Mouse (Mus musculus) lung, adult 2 months (tissue): ENCODE data around the gene Ucp2. TPM values are rescaled to one million over a fixed set of nuclear protein-coding genes. Genes with fewer than 3 reads are reported as not detected.

Experiments
- DNase-seq: peaks from one replicate; pipeline ENCODE4 v3.0.0; 2022
- H3K4me1 ChIP-seq: fragments of 200-500 bp; 2 replicates; pipeline ENCODE4 v1.6.1; 2011; ENCODE audit warnings: low read length; ENCODE audit not compliant: control insufficient read depth, insufficient read depth
- H3K4me3 ChIP-seq: fragments of 200-500 bp; replicated peaks from 2 replicates; pipeline ENCODE3; 2011; ENCODE audit warnings: low read depth, mild to moderate bottlenecking, control low read depth, low read length; ENCODE audit errors: extremely low read depth
- CTCF ChIP-seq: fragments of 200-500 bp; IDR thresholded peaks from 2 replicates; pipeline ENCODE4 v1.5.1; 2011; ENCODE audit warnings: mild to moderate bottlenecking, low read length, control low read depth; ENCODE audit not compliant: insufficient read depth
- POLR2A ChIP-seq: fragments of 200-500 bp; IDR thresholded peaks from 2 replicates; pipeline ENCODE4 v1.6.1; 2011; ENCODE audit warnings: low read depth, mild to moderate bottlenecking, control low read depth, low read length, borderline replicate concordance; ENCODE audit errors: extremely low read depth
- WGBS: fragments of 180-500 bp; shearing (Covaris S2); methylation state at CpG from one replicate; pipeline ENCODE4 v1.1.7; 2018; 5-methylcytosine and 5-hydroxymethylcytosine counted together
- polyA plus RNA-seq: library from polyadenylated mRNA; depleted of rRNA; stranded (reverse); fragments of >200 nt; gene quantifications from 2 replicates; pipeline ENCODE4 v1.2.3, GENCODE M21; 2012

The Ucp2 gene
- polyA plus RNA-seq, 1 experiment, result 467 TPM

DNA sequence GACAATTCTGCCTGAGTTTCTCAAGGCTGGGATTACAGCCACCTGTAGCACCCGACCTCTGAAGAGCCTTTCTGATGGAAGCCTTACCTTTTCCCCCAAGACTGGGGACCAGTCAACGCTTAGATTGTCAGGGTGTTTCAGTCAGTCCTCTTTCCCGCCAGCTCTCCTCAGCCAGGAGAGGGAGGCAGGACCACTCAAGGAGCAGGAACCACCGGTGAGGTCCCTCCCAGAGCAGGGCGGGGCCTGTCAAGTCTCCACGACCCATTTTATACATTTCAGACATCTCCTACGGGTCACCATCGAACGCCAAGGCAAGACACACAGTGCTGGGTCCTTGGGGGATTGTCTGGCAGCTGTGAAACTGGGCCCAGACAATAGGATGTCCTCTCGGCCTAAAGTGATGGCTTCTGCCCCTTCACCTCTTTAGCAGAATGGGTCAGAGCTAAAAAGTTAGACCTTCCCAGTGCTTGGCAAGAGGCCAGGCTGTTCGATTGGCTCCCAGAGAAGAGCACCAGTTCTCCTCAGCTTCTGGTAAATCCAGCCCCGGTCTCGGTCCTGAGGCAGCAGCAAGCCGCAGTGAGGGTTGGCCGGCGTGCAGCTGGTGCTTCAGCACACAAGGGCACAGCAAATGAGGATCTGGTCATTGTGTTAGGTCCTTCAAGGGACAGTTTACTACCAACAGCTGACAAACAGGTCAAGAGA is 7.3 kb downstream of the Ucp2 start:
- no peak for TF ChIP-seq CTCF
- TF ChIP-seq POLR2A, result peak; percentile 34; the same call in 1 of the 2 replicates
- Histone ChIP-seq H3K4me3 (no peak overlapping the region), H3K4me1 (peaks cover 23% of the 10 kb centered on the region)
- 46% methylated on average over 16 of the region's 16 CpGs for WGBS
- DNase-seq, result no peak

DNA sequence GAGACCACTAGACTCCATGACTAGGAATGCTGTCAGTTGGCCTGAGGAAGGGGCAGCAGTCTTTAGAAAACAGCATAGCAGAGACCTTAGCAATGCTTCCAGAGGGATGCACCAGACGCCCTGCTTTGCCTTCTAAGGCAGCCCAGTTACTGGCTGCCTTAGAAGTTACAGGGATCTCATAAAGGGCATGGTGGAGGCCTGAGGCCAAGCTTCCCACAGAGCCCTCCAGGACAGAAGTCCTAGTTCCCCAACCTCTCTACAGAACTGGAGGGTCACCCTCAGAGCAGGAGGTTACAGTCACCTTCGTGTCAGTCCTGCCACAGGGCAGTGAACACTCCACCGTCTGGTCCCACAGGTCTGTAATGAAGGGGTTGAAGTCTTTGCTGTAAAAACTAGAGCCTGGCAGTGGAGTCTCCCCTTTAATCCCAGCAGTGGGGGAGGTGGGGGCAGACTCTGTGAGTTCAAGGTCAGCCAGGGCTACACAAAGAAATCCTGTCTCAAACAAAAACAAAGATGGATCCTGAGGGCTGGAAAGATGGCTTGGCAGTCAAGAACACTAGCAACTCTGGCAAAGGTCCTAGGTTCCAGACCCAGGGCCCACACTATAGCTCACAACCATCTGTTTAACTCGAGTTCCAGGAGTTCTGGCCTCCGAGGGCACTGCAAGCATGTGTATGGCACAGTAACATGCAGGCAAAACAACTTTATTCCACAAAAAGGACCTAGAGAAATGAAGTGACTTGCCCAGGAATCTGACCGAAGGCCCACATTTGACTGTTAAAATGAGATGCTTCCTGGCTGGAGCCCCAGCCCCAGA is 8.1 kb downstream of the Ucp2 start:
- TF ChIP-seq CTCF, result no peak
- peak; percentile 75; the same call in 1 of the 2 replicates for TF ChIP-seq POLR2A
- DNase-seq, result no peak
- Histone ChIP-seq H3K4me3 (no peak overlapping the region), H3K4me1 (peaks cover 19% of the 10 kb centered on the region)
- 54% methylated on average over 6 of the region's 6 CpGs for WGBS

DNA sequence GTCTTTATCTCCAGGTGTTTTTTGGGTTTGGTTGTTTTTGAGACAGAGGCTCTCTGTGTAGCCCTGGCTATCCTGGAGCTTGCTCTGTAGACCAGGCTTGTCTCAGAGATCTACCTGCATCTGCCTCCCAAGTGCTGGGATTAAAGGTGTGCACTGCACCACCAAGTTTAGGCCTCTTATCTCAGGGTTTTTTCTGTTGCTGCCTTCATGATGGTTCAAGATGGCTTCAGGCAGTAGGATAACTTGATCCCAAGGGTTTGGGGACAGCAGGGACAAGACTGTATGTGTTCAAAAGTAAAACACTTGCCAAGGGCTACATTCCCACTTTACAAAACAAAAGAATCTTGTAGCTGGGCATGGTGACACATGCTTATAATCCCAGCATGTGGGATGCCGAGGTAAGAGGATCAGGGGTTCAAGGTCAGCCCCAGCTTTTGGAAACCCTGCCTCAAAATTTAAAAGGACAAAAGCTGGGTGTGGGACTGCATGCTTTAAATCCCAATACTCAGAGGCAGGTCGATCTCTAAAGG is 8.8 kb downstream of the Ucp2 start:
- peaks cover 13% of the 10 kb centered on the region; the same call in 1 of the 2 replicates for H3K4me1 ChIP-seq
- H3K4me3 ChIP-seq, result no peak overlapping the region
- DNase-seq, result no peak
- TF ChIP-seq CTCF, result no peak
- TF ChIP-seq POLR2A, result no peak
- WGBS, result 34% methylated on average over 2 of the region's 2 CpGs

DNA sequence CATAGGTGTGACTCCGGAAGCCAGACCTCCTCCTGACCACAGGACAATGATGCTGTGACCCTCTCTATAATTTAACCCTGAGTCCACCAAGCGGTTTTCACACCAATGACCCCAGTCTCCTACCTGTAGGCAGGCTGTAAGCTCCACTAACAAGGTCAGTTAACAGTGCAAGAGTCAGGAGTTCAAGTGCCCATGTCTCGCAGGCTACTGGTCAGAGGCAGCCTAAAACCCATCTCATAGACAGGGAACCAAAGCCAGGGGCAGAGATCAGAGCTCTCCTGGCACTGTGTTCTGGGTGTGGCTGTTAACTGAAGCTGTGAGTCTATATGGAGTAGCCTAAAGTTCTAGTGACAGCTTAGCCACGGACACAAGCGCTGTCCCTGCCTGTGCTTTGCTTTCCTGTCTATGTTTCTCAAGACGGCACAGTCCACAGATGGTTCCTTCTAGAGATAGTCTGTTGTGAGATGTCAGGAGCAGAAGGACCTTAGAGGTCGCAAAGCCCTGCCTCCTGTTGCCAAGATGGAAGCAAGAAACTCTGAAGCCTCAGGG is 9.3 kb downstream of the Ucp2 start:
- 48% methylated on average over 7 of the region's 7 CpGs for WGBS
- Histone ChIP-seq H3K4me1 (peaks cover 10% of the 10 kb centered on the region; the same call in 1 of the 2 replicates), H3K4me3 (no peak overlapping the region)
- no peak for DNase-seq
- TF ChIP-seq CTCF, result no peak
- peak; percentile 44; the same call in 1 of the 2 replicates for TF ChIP-seq POLR2A

DNA sequence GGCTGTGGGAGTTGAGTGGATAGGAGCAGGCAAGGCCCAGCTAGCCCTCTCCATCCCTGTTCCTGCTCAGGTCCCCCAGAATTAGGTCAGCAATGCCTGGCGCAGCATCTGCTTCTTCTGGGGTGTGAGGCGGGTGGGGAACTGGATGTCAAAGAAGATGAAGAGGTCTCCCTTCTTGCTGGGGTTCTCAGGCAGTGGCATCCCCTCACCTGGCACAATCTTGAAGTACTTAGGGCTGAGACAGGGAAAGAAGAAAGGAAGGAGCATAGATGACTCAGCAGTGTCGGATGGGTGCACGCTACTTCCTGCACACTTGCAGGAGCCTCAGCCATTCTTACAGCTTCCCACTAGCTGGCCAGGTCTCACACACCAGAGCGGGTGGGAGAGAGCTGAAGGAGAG is 9.9 kb downstream of the Ucp2 start:
- TF ChIP-seq CTCF (no peak), POLR2A (peak; percentile 47; the same call in 1 of the 2 replicates)
- Histone ChIP-seq H3K4me3 (no peak overlapping the region), H3K4me1 (peaks cover 10% of the 10 kb centered on the region; the same call in 1 of the 2 replicates)
- 48% methylated on average over 5 of the region's 5 CpGs for WGBS
- DNase-seq, result no peak

DNA sequence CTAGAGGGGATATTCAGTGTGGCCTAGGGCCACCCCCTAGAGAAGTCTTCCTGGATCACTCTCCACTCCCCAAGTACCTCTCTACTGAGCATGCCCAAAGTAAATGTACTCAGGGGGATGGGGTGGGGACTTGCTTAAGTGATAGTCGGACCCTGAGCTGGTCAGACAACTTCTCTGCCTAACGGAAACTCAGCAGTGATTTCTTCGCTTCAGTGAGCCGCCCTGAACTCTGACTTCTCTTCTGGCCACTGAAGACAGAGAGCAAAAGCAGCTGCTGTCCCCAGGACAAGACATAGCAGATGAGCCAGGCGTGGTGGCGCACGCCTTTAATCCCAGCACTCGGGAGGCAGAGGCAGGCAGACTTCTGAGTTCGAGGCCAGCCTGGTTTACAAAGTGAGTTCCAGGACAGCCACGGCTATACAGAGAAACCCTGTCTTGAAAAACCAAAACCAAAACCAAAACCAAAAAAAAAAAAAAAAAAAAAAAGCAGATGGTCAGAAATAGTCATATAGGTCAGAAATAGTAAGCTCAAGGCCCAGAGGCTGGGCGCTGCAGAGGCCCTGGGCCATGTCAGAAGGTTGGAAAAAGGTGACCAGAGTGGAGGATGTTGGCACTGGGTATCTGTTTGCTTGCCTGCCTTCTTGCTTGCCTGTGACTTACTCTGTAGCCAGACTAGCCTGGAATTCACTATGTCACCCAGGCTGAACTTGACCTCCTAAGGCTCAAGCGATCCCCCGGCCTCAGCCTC is 11.8 kb downstream of the Ucp2 start:
- WGBS, result 64% methylated on average over 13 of the region's 13 CpGs
- peaks cover 10% of the 10 kb centered on the region; the same call in 1 of the 2 replicates for H3K4me1 ChIP-seq
- TF ChIP-seq CTCF (no peak), POLR2A (0 out of 2 replicates have a peak, but pooled peaks have one; percentile 6)
- no peak overlapping the region for H3K4me3 ChIP-seq
- no peak for DNase-seq

DNA sequence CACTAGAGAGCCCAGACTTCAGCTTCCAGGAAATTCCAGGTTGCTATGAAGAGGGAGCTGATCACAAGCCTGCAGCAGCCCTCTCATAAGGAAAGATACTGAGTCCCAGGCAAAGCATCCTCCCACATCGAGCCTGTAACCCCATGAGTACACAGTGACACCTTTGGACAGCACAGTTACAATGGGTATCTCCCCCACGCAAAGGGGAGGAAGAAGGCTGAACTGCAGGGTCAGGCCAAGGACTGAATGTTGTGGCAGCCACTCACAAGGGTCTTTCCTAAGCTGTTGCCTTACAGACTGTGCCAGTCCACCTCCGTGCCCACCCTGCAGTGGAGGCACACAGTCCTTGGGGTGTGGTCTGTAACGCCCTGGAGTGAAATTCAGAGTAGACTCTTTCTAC is 13.4 kb downstream of the Ucp2 start:
- Histone ChIP-seq H3K4me3 (no peak overlapping the region), H3K4me1 (peaks cover 10% of the 10 kb centered on the region; the same call in 1 of the 2 replicates)
- WGBS, result 58% methylated on average over 4 of the region's 4 CpGs
- TF ChIP-seq CTCF, result no peak
- no peak for TF ChIP-seq POLR2A
- DNase-seq, result no peak

DNA sequence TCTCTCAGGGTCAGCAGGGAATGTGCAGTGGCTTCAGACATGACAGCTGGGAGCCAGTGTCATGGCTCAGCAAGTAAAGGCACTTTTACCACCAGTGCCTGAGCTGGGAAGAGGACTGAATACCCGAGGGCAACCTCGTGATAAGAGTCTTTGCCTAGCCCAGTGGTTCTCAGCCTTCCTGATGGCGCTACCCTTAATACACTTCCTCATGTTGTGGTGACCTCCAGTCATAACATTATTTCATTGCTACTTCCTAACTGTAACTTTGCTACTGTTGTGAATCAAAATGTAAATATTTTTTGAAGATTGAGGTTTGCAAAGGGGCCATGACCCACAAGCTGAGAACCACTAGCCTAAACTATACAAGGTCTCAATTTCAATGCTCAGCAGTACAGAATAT is 15.5 kb downstream of the Ucp2 start:
- 37% methylated on average over 3 of the region's 3 CpGs for WGBS
- no peak overlapping the region for H3K4me3 ChIP-seq
- peaks cover 4% of the 10 kb centered on the region; the same call in 1 of the 2 replicates for H3K4me1 ChIP-seq
- DNase-seq, result no peak
- TF ChIP-seq POLR2A (no peak), CTCF (no peak)

DNA sequence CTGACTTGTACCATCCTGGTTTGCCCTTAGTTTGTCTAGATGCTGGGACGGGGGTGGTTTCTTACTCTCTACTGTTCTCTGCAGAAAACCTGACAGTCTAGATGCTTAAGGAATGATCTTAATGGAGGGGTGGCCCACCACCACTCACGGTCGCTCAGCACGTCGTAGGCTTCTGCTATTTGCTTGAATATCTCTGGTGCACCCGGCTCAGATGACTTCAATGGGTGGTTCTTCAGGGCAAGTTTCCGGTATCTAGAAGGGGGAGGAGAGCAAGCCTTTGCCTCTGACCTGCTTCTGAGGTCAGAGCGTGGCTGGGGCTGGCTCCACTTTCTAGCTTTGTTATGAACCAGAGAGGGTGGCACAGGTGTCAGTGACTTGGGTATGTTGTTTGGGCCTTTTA is 18.5 kb downstream of the Ucp2 start:
- no peak for DNase-seq
- 61% methylated on average over 8 of the region's 8 CpGs for WGBS

More for the DNA sequence above, 18.5 kb downstream of the Ucp2 start:
- TF ChIP-seq POLR2A, result no peak
- no peak for TF ChIP-seq CTCF
- no peak overlapping the region for H3K4me3 ChIP-seq
- H3K4me1 ChIP-seq, result no peaks in the 10 kb centered on the region
